Mouse (Mus musculus): ENCODE measurements around the gene Grid2. TPM values are rescaled to one million over a fixed set of nuclear protein-coding genes. Genes with fewer than 3 reads are reported as not detected.

Gene Grid2
- polyA plus RNA-seq, 1 experiment from 2014 or later = 1.4 TPM

DNA sequence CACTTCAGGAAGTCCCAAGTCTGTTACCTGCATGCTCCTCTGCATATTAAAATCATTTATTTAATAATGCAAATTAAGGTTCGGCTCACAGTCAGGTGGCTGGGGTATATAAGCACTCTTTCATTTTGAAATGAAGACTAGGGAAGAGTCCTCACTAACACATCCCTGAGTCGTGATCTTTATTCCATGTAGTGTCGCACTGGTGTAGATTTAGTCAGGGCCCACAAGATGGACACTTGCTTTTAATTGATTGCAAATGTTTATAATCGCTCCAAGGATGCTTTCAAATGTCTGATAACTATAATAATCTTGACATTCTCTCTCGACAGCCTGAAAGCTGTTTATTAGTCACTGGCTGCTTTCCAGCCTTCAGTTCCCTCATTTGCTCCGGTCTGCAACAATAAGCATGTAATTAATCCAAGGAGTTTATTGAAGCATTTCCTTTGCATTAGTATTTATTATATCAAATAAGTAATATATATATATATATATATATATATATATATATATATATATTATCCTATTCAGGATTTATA is 661.4 kb downstream of the Grid2 start:
- 56% methylated on average over 6 of the region's 6 CpGs for WGBS
- Histone ChIP-seq H3K4me3 (ENCODE audit: low read depth, low read length) (no peak overlapping the region), H3K4me2 (no peak overlapping the region), H3K27me3 (ENCODE audit: insufficient read depth, low read length) (no peaks in the 10 kb centered on the region), H3K36me3 (ENCODE audit: insufficient read depth) (no peaks in the 10 kb centered on the region), H3K9ac (no peak overlapping the region), H3K9me3 (ENCODE audit: low read depth, low read length) (no peaks in the 10 kb centered on the region), H3K27ac (ENCODE audit: low read depth) (no peak overlapping the region), H3K4me1 (ENCODE audit: insufficient read depth) (no peaks in the 10 kb centered on the region)
- no peak for TF ChIP-seq CTCF (IDR thresholded peaks at IDR 0.05; ENCODE audit: low read depth)
- DNase-seq (no peak), ATAC-seq (ENCODE audit: insufficient read depth) (no peak)

DNA sequence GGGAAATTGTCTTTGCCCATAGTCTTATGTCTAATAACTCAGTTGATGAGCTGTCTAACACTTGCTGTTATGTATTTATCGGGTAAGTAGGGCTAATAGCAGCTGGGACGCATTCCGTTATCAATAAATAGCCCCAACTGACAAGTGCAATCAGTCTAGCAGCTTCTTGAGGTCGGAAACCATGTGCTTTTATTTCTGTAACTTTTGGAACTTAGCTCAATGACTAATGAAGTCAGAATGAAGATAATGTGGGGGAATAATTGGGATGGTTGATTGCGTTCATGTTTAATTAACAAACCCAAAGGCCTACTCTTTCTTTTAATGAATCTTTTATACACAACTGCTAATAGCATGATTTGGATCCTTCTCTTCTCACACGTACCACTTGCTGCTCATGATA is 666.3 kb downstream of the Grid2 start:
- H3K36me3 ChIP-seq (ENCODE audit: insufficient read depth) = no peaks in the 10 kb centered on the region
- H3K9ac ChIP-seq = no peak overlapping the region
- H3K4me3 ChIP-seq (ENCODE audit: low read depth, low read length) = no peak overlapping the region
- DNase-seq = no peak
- H3K27me3 ChIP-seq (ENCODE audit: insufficient read depth, low read length) = no peaks in the 10 kb centered on the region
- no peaks in the 10 kb centered on the region for H3K9me3 ChIP-seq (ENCODE audit: low read depth, low read length)
- ATAC-seq (ENCODE audit: insufficient read depth) = no peak
- no peak for TF ChIP-seq CTCF (IDR thresholded peaks at IDR 0.05; ENCODE audit: low read depth)
- WGBS = 81% methylated on average over 6 of the region's 6 CpGs
- H3K4me1 ChIP-seq (ENCODE audit: insufficient read depth) = no peaks in the 10 kb centered on the region
- no peak overlapping the region for H3K4me2 ChIP-seq
- no peak overlapping the region for H3K27ac ChIP-seq (ENCODE audit: low read depth)

DNA sequence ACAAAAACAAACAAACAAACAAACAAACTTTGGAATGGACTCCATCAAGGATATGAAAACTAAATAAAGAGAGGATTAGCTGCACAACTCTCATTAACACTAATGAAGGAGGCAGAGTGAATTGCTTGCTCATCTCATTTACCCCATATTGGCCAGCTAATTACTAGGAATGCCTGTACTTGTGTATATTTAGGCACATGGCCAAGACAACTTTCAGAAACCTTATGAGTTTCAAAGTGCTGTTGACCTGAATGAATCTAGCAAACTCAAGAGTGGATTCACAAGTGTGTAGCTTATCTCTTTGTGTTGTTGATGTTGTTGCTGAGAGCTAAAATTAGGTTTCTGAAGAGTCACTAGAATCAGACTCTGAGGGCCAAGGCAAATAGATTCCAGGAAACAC is 675.5 kb downstream of the Grid2 start:
- Histone ChIP-seq H3K4me2 (no peak overlapping the region), H3K36me3 (ENCODE audit: insufficient read depth) (no peaks in the 10 kb centered on the region), H3K4me3 (ENCODE audit: low read depth, low read length) (no peak overlapping the region), H3K4me1 (ENCODE audit: insufficient read depth) (no peaks in the 10 kb centered on the region), H3K27me3 (ENCODE audit: insufficient read depth, low read length) (no peaks in the 10 kb centered on the region), H3K9ac (no peak overlapping the region), H3K9me3 (ENCODE audit: low read depth, low read length) (no peaks in the 10 kb centered on the region), H3K27ac (ENCODE audit: low read depth) (no peak overlapping the region)
- no peak for TF ChIP-seq CTCF (IDR thresholded peaks at IDR 0.05; ENCODE audit: low read depth)
- no peak for ATAC-seq (ENCODE audit: insufficient read depth)
- DNase-seq = peak; percentile 16

DNA sequence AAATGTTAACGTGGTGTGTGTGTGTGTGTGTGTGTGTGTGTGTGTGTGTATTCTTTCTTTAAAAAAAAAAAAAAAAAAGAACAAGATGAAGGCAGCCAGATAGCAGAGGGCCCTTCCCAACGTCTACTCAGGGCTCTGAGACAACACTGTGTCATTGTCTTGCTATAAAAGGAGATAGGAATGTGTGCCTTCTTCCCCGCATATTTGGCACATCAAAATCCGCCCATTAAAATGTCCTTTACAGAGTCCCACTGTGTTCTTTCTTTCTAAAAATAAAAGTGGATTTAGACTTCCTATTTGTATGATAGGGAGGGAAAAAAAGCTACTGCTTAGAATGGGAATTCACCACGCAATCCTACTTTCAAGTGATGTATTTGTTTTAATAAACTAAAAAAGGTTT is 691.0 kb downstream of the Grid2 start:
- Histone ChIP-seq H3K27me3 (ENCODE audit: insufficient read depth, low read length) (no peaks in the 10 kb centered on the region), H3K36me3 (ENCODE audit: insufficient read depth) (no peaks in the 10 kb centered on the region), H3K4me2 (no peak overlapping the region), H3K4me1 (ENCODE audit: insufficient read depth) (no peaks in the 10 kb centered on the region), H3K4me3 (ENCODE audit: low read depth, low read length) (no peak overlapping the region), H3K9ac (no peak overlapping the region), H3K9me3 (ENCODE audit: low read depth, low read length) (no peaks in the 10 kb centered on the region), H3K27ac (ENCODE audit: low read depth) (no peak overlapping the region)
- no peak for DNase-seq
- WGBS = 40% methylated on average over 5 of the region's 5 CpGs
- no peak for ATAC-seq (ENCODE audit: insufficient read depth)
- no peak for TF ChIP-seq CTCF (IDR thresholded peaks at IDR 0.05; ENCODE audit: low read depth)

DNA sequence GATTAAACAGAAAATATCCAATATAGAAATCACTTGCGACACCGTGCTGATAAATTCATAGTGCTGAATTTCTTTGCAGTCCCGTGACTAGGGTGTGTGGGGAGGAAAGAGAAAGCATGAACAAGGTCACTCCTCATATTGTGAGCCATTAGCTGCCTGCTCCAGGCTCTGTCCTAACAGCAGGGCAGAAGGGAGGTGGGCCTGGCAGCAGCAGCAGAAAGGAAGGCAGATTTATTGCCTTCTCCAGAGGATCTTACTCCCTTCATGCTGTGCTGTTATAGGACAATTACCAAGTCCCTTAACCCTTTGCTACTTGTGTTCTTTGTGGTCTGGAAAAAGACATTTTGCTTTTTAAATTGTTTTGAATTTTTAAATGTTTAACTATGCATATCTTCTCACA is 708.1 kb downstream of the Grid2 start:
- Histone ChIP-seq H3K4me2 (no peak overlapping the region), H3K27ac (ENCODE audit: low read depth) (no peak overlapping the region), H3K4me3 (ENCODE audit: low read depth, low read length) (no peak overlapping the region), H3K4me1 (ENCODE audit: insufficient read depth) (no peaks in the 10 kb centered on the region), H3K36me3 (ENCODE audit: insufficient read depth) (no peaks in the 10 kb centered on the region), H3K9me3 (ENCODE audit: low read depth, low read length) (no peaks in the 10 kb centered on the region), H3K27me3 (ENCODE audit: insufficient read depth, low read length) (no peaks in the 10 kb centered on the region), H3K9ac (no peak overlapping the region)
- 66% methylated on average over 3 of the region's 3 CpGs for WGBS
- DNase-seq (no peak), ATAC-seq (ENCODE audit: insufficient read depth) (no peak)
- no peak for TF ChIP-seq CTCF (IDR thresholded peaks at IDR 0.05; ENCODE audit: low read depth)

DNA sequence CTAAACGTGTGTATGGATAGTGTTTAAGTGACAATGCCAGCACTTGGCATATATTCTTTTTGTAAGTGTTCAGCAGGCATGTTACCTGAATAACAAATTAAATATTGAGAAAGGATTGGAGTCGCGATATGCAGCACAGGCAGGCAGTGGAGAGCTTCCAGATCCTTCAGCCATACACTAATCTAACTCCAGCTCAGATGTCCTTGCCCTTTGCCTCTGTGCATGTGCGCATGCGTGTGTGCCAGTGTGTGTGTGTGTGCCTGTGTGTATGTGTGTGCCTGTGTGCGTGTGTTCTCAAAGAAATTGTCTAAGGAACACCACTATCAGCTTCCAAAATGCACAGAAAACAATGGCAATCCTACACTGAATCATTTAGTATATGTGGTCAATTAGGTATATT is 708.6 kb downstream of the Grid2 start:
- H3K4me2 ChIP-seq = no peak overlapping the region
- 70% methylated on average over 6 of the region's 6 CpGs for WGBS
- H3K9me3 ChIP-seq (ENCODE audit: low read depth, low read length) = no peaks in the 10 kb centered on the region
- no peak overlapping the region for H3K4me3 ChIP-seq (ENCODE audit: low read depth, low read length)
- H3K9ac ChIP-seq = no peak overlapping the region
- H3K27ac ChIP-seq (ENCODE audit: low read depth) = no peak overlapping the region
- no peak for TF ChIP-seq CTCF (IDR thresholded peaks at IDR 0.05; ENCODE audit: low read depth)
- no peak for ATAC-seq (ENCODE audit: insufficient read depth)
- no peaks in the 10 kb centered on the region for H3K27me3 ChIP-seq (ENCODE audit: insufficient read depth, low read length)
- no peaks in the 10 kb centered on the region for H3K36me3 ChIP-seq (ENCODE audit: insufficient read depth)
- no peaks in the 10 kb centered on the region for H3K4me1 ChIP-seq (ENCODE audit: insufficient read depth)
- DNase-seq = no peak

DNA sequence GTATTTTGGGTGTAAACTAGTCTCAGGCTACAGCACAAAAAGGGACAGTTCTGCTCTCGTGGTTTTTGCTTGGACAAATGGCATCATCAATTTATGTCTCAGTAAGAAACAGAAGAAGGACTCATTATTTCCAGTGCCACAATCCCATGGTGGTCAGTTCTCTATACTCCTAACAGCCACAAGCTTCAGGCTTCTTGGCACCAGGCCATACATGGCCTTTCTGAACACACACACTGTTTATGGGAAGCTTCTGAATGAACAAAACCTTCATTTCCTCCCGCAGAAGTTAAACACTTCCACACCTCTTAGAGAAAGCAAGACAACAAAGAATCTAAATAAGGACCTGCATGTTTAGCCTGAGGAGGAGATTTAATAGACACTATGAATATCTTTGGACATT is 709.1 kb downstream of the Grid2 start:
- ATAC-seq (ENCODE audit: insufficient read depth) (no peak; the same call in 1 of the 2 replicates), DNase-seq (peak; percentile 75)
- WGBS = 31% methylated on average over 2 of the region's 2 CpGs
- Histone ChIP-seq H3K4me3 (ENCODE audit: low read depth, low read length) (no peak overlapping the region), H3K27ac (ENCODE audit: low read depth) (no peak overlapping the region), H3K4me2 (no peak overlapping the region), H3K27me3 (ENCODE audit: insufficient read depth, low read length) (no peaks in the 10 kb centered on the region), H3K9me3 (ENCODE audit: low read depth, low read length) (no peaks in the 10 kb centered on the region), H3K36me3 (ENCODE audit: insufficient read depth) (no peaks in the 10 kb centered on the region), H3K4me1 (ENCODE audit: insufficient read depth) (no peaks in the 10 kb centered on the region), H3K9ac (no peak overlapping the region)
- TF ChIP-seq CTCF (IDR thresholded peaks at IDR 0.05; ENCODE audit: low read depth) = no peak

DNA sequence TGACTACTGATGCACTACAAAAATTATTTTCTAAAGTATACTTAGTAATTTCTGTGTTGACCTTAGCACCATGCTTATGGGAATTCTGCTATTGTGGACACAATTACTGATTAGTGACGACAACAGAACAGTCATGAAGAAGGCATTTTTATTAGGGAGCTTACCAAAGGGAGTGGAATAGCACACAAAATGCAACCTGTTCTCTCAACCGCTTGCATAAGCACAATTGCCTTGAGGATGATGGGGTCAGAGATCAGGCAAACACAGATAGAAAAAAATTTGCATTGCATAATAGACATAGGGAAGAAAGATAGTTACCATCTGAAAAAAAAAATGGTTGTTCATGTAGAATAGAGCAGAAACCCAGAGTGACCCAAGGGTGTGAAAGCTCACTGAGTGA is 790.4 kb downstream of the Grid2 start:
- H3K4me1 ChIP-seq (ENCODE audit: insufficient read depth) = no peaks in the 10 kb centered on the region
- H3K9ac ChIP-seq = no peak overlapping the region
- DNase-seq = no peak
- no peaks in the 10 kb centered on the region for H3K27me3 ChIP-seq (ENCODE audit: insufficient read depth, low read length)
- no peaks in the 10 kb centered on the region for H3K9me3 ChIP-seq (ENCODE audit: low read depth, low read length)
- 65% methylated on average over 2 of the region's 2 CpGs for WGBS
- no peak overlapping the region for H3K4me2 ChIP-seq
- H3K4me3 ChIP-seq (ENCODE audit: low read depth, low read length) = no peak overlapping the region
- TF ChIP-seq CTCF (IDR thresholded peaks at IDR 0.05; ENCODE audit: low read depth) = no peak
- H3K27ac ChIP-seq (ENCODE audit: low read depth) = no peak overlapping the region
- no peak for ATAC-seq (ENCODE audit: insufficient read depth)
- no peaks in the 10 kb centered on the region for H3K36me3 ChIP-seq (ENCODE audit: insufficient read depth)
